Mouse (Mus musculus) forebrain, embryonic 16.5 days (tissue): ENCODE results near the gene Cep104. TPM values are rescaled to one million over a fixed set of nuclear protein-coding genes. Genes with fewer than 3 reads are reported as not detected.

Experiments used
- ATAC-seq: fragments of 200-750 bp; cut with Nextera tagmentation; 2 replicates; pipeline ENCODE4 v1.8.0; 2017; ENCODE audit warnings: mild to moderate bottlenecking, moderate library complexity
- H3K27ac ChIP-seq: fragments of 300-500 bp; sonication (generic); 2 replicates; pipeline ENCODE4 v1.5.1; 2014; ENCODE audit warnings: low read length, control low read depth
- H3K27me3 ChIP-seq: fragments of 300-500 bp; sonication (generic); replicated peaks from 2 replicates; pipeline ENCODE4 v1.6.1; 2014; ENCODE audit warnings: low read length; ENCODE audit not compliant: control insufficient read depth, insufficient read depth
- H3K36me3 ChIP-seq: fragments of 300-500 bp; sonication (generic); 2 replicates; pipeline ENCODE4 v1.6.1; 2014; ENCODE audit not compliant: control insufficient read depth, insufficient read depth
- H3K4me1 ChIP-seq: fragments of 300-500 bp; sonication (generic); replicated peaks from 2 replicates; pipeline ENCODE4 v1.6.1; 2014; ENCODE audit warnings: low read length; ENCODE audit not compliant: control insufficient read depth, insufficient read depth
- H3K4me2 ChIP-seq: fragments of 300-500 bp; sonication (generic); 2 replicates; pipeline ENCODE4 v1.6.1; 2014; ENCODE audit warnings: mild to moderate bottlenecking, low read length, control low read depth
- H3K4me3 ChIP-seq: fragments of 300-500 bp; sonication (generic); replicated peaks from 2 replicates; pipeline ENCODE4 v1.5.1; 2014; ENCODE audit warnings: mild to moderate bottlenecking, low read length, control low read depth
- H3K9ac ChIP-seq: fragments of 300-500 bp; sonication (generic); replicated peaks from 2 replicates; pipeline ENCODE4 v1.6.1; 2014; ENCODE audit warnings: low read depth, low read length, control low read depth
- H3K9me3 ChIP-seq: fragments of 300-500 bp; sonication (generic); 2 replicates; pipeline ENCODE4 v1.6.1; 2016; ENCODE audit warnings: low read length; ENCODE audit not compliant: control insufficient read depth
- WGBS: fragments of 180-500 bp; shearing (Covaris S2); extraction: QIAGEN DNeasy Blood & Tissue Kit; methylation state at CpG from one replicate; pipeline ENCODE4 v1.1.7; 2014; 5-methylcytosine and 5-hydroxymethylcytosine counted together
- polyA plus RNA-seq: library from polyadenylated mRNA; unstranded; fragments of >200 nt; fragmentation: Nextera tagmentation; extraction: Ambion mirVana; gene quantifications from 2 replicates; pipeline ENCODE4 v1.2.1, GENCODE M21; 2015

Cep104 gene
- polyA plus RNA-seq: 21.1 and 23.5 TPM in 2 replicates

DNA sequence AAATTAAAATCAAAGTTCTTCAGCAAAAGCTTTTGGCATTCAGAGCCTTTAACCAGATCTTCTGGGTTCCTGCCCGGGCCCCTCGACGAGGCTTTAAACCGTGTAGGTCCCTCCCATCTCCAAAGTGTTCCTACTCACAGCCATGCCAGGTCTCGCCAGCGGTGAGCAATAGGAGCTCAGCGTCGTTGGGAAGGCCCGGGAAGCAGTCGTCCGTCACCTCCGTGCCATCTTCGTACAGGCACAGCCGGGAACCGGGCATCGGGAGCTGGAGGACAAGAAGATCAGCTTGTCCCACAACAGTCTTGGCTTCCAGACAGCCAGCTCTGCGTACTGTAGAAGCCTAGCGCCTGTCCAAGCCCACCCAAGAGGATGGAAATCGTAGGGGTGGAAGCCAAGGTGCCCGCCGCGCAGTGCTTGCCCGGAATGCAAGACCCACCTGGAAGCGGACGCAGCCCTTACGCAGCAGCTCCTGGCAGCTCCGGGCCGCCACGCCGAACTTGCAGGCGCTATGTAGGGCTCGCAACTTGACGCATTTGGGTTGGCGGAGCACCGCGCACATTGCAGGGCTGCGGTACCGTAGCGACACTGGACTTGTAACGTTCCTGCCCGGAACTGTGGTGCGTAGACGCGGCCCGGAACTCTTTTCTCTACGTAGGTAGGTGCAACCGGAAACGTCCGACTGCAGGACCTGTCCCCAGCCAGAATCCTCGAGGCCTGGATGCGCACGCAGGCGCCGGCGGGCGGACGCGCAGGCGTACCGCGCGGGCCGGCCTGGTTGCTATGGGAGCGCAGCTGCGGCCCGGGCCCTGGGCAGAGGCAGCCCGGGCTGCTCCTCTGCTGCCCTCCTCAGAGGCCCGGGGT is at the start of gene Cep104, which contains the start of gene Dffb:
Cep104 (plus strand) TSS at position 764 of the 861 bp plus-strand sequence.
Dffb (minus strand) TSS at position 696 of the 861 bp plus-strand sequence.
- peak; percentile 99 for ATAC-seq
- 1% methylated on average over 68 of the region's 68 CpGs for WGBS
- H3K9me3 ChIP-seq: no peaks in the 10 kb centered on the region
- H3K4me3 ChIP-seq: peak within 1 kb of the TSS; percentile 74
- H3K36me3 ChIP-seq: peaks cover 5% of the 10 kb centered on the region
- peak within 1 kb of the TSS; percentile 54; the same call in 1 of the 2 replicates for H3K27ac ChIP-seq
- no peaks in the 10 kb centered on the region for H3K27me3 ChIP-seq
- H3K4me2 ChIP-seq: peak within 1 kb of the TSS; percentile 75
- peaks cover 24% of the 10 kb centered on the region for H3K4me1 ChIP-seq
- H3K9ac ChIP-seq: peak within 1 kb of the TSS; percentile 83

DNA sequence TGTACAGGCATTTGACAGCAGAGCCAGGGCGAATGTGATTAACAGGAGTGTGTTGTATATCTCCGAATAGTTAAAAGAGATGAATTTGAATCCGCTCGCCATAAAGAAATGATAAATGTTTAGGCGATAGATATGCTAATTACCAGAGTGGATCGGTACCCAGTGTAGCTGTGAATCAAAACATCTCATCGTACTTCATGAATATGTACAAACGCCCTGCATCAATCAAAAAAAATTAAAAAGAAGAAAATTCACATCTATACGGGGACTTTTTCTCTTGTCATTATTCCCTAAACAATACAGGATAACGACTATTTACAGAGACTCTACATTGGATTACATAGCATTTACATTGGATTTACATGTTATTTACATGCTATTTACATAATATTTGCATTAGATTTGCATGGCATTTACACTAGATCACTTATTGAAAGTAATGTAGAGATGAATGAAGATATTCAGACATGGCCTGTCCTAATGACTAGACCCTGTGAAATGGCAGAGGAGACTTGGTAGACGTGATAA is 46.2 kb upstream of the Cep104 start:
- H3K27ac ChIP-seq: no peak overlapping the region; the same call in 1 of the 2 replicates
- no peak overlapping the region for H3K4me3 ChIP-seq
- no peak overlapping the region for H3K4me2 ChIP-seq
- WGBS: 26% methylated on average over 11 of the region's 11 CpGs
- H3K9me3 ChIP-seq: no peaks in the 10 kb centered on the region
- H3K36me3 ChIP-seq: no peaks in the 10 kb centered on the region
- H3K27me3 ChIP-seq: no peaks in the 10 kb centered on the region
- peaks cover 18% of the 10 kb centered on the region for H3K4me1 ChIP-seq
- ATAC-seq: peak; percentile 77
- H3K9ac ChIP-seq: no peak overlapping the region

DNA sequence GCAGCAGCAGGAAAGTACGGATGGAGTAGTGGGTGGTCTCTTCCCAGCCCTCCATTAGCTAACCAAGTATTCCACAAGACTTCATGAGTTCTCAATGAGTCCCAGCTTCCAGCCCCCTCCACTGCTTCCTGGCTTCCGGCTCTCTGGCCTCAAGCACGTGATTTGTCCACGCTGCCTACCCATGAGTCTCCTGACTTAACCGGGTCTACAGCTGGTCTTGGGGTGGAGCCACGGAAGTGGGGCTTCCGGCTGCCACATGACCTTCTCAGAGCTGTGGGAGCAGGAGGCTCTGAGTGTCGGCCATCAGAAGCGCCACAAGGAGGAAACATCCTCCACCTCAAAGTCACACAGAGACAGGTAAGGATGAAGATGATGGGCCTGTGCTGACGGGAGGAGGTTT is 45.6 kb upstream of the Cep104 start:
- Histone ChIP-seq H3K4me1 (peaks cover 18% of the 10 kb centered on the region), H3K9ac (no peak overlapping the region), H3K4me3 (no peak overlapping the region), H3K36me3 (no peaks in the 10 kb centered on the region), H3K4me2 (no peak overlapping the region), H3K9me3 (no peaks in the 10 kb centered on the region), H3K27me3 (no peaks in the 10 kb centered on the region), H3K27ac (no peak overlapping the region)
- ATAC-seq: peak; percentile 39
- 66% methylated on average over 10 of the region's 10 CpGs for WGBS

DNA sequence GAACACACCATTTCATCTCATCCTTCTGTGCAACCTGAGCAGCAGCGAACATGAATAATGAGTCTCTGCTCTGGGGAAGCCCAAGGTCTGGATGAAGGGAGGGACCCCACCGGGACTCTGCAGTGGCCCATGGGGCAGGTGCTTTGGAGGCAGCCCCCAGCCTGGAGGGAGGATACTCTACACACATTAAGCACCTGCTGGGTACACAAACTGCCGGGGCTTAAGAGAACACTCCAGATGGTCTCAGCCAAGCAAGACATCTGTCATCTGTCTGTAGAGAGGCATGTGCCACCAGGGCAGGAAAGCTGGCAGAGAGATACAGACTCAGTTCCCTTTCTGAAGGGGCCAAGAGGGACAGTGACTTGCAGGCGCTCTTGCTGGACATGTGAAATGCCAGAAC is 45.1 kb upstream of the Cep104 start:
- no peak overlapping the region for H3K4me3 ChIP-seq
- 64% methylated on average over 4 of the region's 4 CpGs for WGBS
- peak; percentile 64 for ATAC-seq
- H3K4me1 ChIP-seq: peaks cover 18% of the 10 kb centered on the region
- H3K4me2 ChIP-seq: no peak overlapping the region
- no peak overlapping the region for H3K27ac ChIP-seq
- H3K27me3 ChIP-seq: no peaks in the 10 kb centered on the region
- no peaks in the 10 kb centered on the region for H3K36me3 ChIP-seq
- no peaks in the 10 kb centered on the region for H3K9me3 ChIP-seq
- H3K9ac ChIP-seq: no peak overlapping the region

DNA sequence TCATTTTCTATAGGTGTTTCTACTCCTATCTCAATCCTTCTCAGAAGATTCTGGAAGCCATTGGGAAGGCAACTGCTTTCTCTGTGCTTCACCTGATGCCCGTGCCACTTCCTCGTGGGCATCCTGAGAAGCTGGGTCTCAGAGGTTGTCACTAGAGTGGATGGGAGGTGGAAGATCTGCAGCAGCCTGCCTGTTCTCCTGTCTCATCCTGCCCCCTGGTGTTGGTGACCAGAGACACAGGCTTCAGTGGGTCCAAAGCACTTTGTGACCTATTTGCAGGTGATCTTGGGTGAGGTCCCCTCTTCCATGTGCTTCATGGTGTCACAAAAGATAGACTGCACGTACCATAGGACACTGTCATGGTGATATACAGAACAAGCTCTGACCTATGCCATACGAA is 31.8 kb upstream of the Cep104 start:
- Histone ChIP-seq H3K9me3 (no peaks in the 10 kb centered on the region), H3K4me2 (no peak overlapping the region), H3K27me3 (peaks cover 6% of the 10 kb centered on the region; the same call in 1 of the 2 replicates), H3K9ac (no peak overlapping the region), H3K4me1 (no peaks in the 10 kb centered on the region), H3K36me3 (no peaks in the 10 kb centered on the region), H3K4me3 (no peak overlapping the region), H3K27ac (no peak overlapping the region)
- ATAC-seq: 0 out of 2 replicates have a peak, but pooled peaks have one; percentile 36
- 56% methylated on average over 4 of the region's 4 CpGs for WGBS

DNA sequence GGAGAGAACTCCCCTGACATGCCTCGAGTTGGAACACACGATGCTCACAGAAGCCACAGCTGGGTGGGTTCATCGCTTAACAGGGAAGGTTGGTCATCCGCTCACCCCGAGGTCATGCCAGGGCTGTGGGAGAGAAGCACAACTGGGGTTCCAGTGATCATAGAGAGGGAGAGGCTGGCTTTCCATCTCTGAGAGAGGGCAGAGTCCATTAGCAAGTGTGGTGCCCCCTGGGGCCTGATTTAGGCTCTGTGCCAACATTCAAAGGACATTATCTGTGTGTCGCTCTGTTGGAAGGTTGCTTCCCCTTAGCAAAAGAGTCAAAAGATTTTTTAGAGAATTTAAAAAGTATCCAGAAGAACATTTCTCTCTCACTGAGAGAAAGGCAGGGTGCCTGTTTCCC is 30.7 kb upstream of the Cep104 start:
- Histone ChIP-seq H3K4me2 (no peak overlapping the region), H3K9ac (no peak overlapping the region), H3K27ac (no peak overlapping the region), H3K4me1 (no peaks in the 10 kb centered on the region), H3K27me3 (peaks cover 6% of the 10 kb centered on the region; the same call in 1 of the 2 replicates), H3K36me3 (no peaks in the 10 kb centered on the region), H3K4me3 (no peak overlapping the region), H3K9me3 (no peaks in the 10 kb centered on the region)
- ATAC-seq: no peak
- 56% methylated on average over 6 of the region's 6 CpGs for WGBS

DNA sequence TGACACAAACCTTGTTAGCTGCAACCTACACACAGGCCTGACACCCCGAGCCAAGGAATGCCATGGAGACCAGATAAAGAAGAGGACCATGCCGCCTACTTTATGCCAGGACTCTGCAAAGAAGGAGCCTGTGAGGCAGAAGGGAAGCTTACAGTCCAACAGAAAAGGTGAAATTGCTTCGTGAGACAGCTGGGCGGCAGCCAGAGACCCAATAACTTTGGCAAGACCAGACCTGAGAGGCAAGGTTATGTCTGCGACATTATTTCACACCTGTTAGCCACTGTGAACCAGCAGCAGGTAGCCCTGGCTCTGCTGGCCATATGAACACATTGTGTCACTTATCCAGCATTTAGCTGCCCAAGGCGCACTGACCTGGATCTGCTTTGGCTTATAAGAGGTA is 29.3 kb upstream of the Cep104 start:
- H3K27me3 ChIP-seq: peaks cover 8% of the 10 kb centered on the region; the same call in 1 of the 2 replicates
- H3K4me3 ChIP-seq: no peak overlapping the region
- H3K27ac ChIP-seq: no peak overlapping the region
- no peak overlapping the region for H3K9ac ChIP-seq
- 80% methylated on average over 6 of the region's 6 CpGs for WGBS
- no peak for ATAC-seq
- H3K9me3 ChIP-seq: no peaks in the 10 kb centered on the region
- no peaks in the 10 kb centered on the region for H3K36me3 ChIP-seq
- no peak overlapping the region for H3K4me2 ChIP-seq
- no peaks in the 10 kb centered on the region for H3K4me1 ChIP-seq

DNA sequence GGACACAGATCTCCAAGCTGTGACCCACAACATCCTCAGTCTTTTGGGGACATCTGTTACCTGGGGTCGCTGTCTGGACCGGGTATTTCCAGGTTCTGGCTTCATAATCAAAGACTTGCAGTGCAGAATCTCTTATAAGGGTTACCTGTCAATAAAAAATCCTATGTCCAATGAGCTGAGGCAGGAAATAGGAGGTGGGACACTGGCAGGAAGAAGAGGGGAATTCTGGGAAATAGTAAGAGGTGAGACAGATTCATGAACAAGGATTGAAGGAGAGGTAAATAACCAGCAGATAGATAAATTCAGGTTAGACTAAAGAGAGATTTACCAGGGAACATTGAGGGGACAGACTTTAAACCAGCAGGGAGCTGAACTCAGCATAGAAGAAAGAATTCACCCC is 24.6 kb upstream of the Cep104 start:
- Histone ChIP-seq H3K27ac (no peak overlapping the region), H3K4me2 (no peak overlapping the region)
- ATAC-seq: no peak

DNA sequence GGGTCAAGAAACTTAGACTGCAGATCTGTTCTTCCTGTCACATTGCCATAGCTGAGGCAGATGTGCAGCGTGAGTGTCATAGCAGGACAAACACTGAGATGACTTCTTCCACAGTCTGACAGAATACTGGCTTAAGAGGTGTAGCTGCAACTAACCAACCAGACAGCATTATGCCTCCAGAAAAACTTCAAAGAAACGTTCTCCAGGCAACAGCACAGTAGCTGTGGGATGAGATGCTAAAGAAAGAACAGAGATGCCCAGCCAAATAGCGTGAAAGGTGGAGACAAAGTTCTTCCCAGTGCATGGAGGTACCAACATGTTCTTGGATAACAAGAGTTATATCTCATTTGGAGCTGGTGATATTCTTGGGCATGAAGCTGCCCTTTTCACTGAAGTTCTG is 23.8 kb upstream of the Cep104 start:
- H3K36me3 ChIP-seq: no peaks in the 10 kb centered on the region
- H3K27me3 ChIP-seq: peaks cover 11% of the 10 kb centered on the region; the same call in 1 of the 2 replicates
- H3K9me3 ChIP-seq: no peaks in the 10 kb centered on the region
- no peak overlapping the region for H3K27ac ChIP-seq
- no peak overlapping the region for H3K4me2 ChIP-seq
- no peak for ATAC-seq
- H3K9ac ChIP-seq: no peak overlapping the region
- H3K4me3 ChIP-seq: no peak overlapping the region
- H3K4me1 ChIP-seq: peaks cover 7% of the 10 kb centered on the region; the same call in 1 of the 2 replicates
- 71% methylated on average over 3 of the region's 3 CpGs for WGBS

More for the DNA sequence above, 24.6 kb upstream of the Cep104 start:
- no peaks in the 10 kb centered on the region for H3K9me3 ChIP-seq
- 84% methylated on average over 2 of the region's 2 CpGs for WGBS
- no peaks in the 10 kb centered on the region for H3K36me3 ChIP-seq
- no peak overlapping the region for H3K4me3 ChIP-seq
- peaks cover 11% of the 10 kb centered on the region; the same call in 1 of the 2 replicates for H3K27me3 ChIP-seq
- H3K4me1 ChIP-seq: peaks cover 4% of the 10 kb centered on the region; the same call in 1 of the 2 replicates
- no peak overlapping the region for H3K9ac ChIP-seq
